Mouse (Mus musculus) cerebellum, adult (tissue): ENCODE measurements around the gene Sipa1l2.

Experiments
- ATAC-seq: cut with Nextera tagmentation; 2 replicates; pipeline ENCODE4 v1.9.2; 2017; ENCODE audit warnings: mild to moderate bottlenecking, moderate library complexity, mixed read lengths; ENCODE audit not compliant: insufficient number of reproducible peaks, low FRiP score, low TSS enrichment

Sipa1l2 gene

GRCm38 (mm10) chr8:125517397-125517796 is 52.2 kb downstream of the Sipa1l2 start:
- no peak for ATAC-seq

- no peak for ATAC-seq
Measured at GRCm38 (mm10) chr8:125516115-125516905, 53.3 kb downstream of the Sipa1l2 start.

GRCm38 (mm10) chr8:125515665-125516064 is 53.9 kb downstream of the Sipa1l2 start:
- ATAC-seq = no peak

GRCm38 (mm10) chr8:125513935-125514334 is 55.7 kb downstream of the Sipa1l2 start:
- ATAC-seq = no peak

- ATAC-seq = no peak
Measured at GRCm38 (mm10) chr8:125513242-125513866, 56.3 kb downstream of the Sipa1l2 start.

GRCm38 (mm10) chr8:125512561-125512960 is 57.0 kb downstream of the Sipa1l2 start:
- no peak for ATAC-seq

- ATAC-seq = no peak
Measured at GRCm38 (mm10) chr8:125510861-125511668, 58.5 kb downstream of the Sipa1l2 start.

- ATAC-seq = no peak
Measured at GRCm38 (mm10) chr8:125509776-125510175, 59.8 kb downstream of the Sipa1l2 start.

- ATAC-seq = no peak
Measured at GRCm38 (mm10) chr8:125509175-125509574, 60.4 kb downstream of the Sipa1l2 start.

GRCm38 (mm10) chr8:125507291-125507690 is 62.3 kb downstream of the Sipa1l2 start:
- ATAC-seq = no peak

- ATAC-seq = peak; percentile 62
Measured at GRCm38 (mm10) chr8:125504605-125505257, 64.9 kb downstream of the Sipa1l2 start.

- no peak for ATAC-seq
Measured at GRCm38 (mm10) chr8:125503808-125504207, 65.8 kb downstream of the Sipa1l2 start.

GRCm38 (mm10) chr8:125502828-125503227 is 66.8 kb downstream of the Sipa1l2 start:
- no peak for ATAC-seq

- no peak for ATAC-seq
Measured at GRCm38 (mm10) chr8:125500005-125500404, 69.6 kb downstream of the Sipa1l2 start.

- ATAC-seq = no peak
Measured at GRCm38 (mm10) chr8:125498508-125498907, 71.1 kb downstream of the Sipa1l2 start.

GRCm38 (mm10) chr8:125495545-125495944 is 74.1 kb downstream of the Sipa1l2 start:
- ATAC-seq = no peak

- no peak for ATAC-seq
Measured at GRCm38 (mm10) chr8:125493254-125493815, 76.3 kb downstream of the Sipa1l2 start.

GRCm38 (mm10) chr8:125492416-125492815 is 77.2 kb downstream of the Sipa1l2 start:
- ATAC-seq = no peak

GRCm38 (mm10) chr8:125488747-125489146 is 80.9 kb downstream of the Sipa1l2 start:
- ATAC-seq = no peak

- no peak for ATAC-seq
Measured at GRCm38 (mm10) chr8:125485715-125486114, 83.9 kb downstream of the Sipa1l2 start.
